Mouse (Mus musculus): ENCODE measurements around the gene Lamtor2. TPM values are rescaled to one million over a fixed set of nuclear protein-coding genes. Genes with fewer than 3 reads are reported as not detected.

Lamtor2 gene
- total RNA-seq, 2 experiments from 2014 or later: 142 to 148 TPM

DNA sequence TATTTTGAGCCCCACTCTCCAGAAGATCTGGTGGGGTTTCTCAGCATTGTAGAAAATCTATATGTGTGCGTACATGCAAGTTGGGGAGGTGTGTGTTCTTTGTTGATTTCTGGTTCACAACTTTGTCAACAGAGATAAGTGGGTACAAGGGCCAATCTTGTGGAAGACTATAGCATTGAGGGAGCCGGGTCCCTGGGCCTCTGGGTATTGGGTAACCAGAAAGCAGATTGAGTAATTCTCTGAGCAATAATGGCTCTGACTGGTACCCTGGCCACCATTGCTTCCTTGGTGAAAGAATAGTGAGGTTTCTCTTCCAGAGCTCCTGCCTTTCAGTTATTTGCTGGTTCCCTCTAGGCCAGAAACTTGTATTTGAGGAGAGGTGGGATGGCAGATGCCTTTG, 16.2 kb upstream of the Lamtor2 start:
- DNase-seq: no peak

DNA sequence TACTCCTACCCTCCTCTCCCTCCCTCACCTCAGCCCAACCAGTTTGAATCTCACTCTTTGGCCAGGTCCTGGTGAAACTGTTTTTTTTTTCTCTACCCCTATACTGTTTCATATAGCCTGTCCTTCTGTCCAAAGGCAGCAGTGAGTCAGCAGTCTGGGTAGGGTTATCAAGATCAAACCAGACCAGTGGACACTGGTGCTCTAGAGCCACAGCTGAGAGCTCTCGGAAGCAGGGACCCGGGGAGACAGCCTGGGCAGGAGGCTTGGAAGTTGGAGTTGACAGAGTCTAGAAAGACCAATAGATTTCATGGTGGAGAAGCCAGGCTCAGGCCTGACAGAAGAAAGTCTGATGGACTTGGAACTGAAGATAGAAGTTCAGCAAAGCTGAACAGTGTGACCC, 15.7 kb upstream of the Lamtor2 start:
- DNase-seq: peak; percentile 27 to 30

DNA sequence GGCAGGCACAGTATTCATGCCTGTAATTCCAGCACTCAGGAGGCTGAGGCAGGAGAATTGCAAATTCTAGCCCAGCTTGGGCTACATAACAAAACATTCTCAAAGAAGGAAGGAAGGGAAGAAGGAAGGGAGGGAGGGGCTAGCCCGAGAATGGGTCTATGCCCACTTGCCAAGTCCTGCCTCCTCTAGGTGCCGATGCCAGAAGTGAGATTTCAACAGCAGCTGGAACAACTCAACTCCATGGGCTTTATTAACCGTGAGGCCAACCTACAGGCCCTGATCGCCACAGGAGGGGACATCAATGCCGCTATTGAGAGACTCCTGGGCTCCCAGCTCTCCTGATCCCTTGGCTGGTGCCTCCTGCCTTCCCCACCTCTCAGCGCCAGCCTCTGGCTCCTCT, 15.0 kb upstream of the Lamtor2 start:
- DNase-seq: peak in 1 of 2 experiments; percentile 37

DNA sequence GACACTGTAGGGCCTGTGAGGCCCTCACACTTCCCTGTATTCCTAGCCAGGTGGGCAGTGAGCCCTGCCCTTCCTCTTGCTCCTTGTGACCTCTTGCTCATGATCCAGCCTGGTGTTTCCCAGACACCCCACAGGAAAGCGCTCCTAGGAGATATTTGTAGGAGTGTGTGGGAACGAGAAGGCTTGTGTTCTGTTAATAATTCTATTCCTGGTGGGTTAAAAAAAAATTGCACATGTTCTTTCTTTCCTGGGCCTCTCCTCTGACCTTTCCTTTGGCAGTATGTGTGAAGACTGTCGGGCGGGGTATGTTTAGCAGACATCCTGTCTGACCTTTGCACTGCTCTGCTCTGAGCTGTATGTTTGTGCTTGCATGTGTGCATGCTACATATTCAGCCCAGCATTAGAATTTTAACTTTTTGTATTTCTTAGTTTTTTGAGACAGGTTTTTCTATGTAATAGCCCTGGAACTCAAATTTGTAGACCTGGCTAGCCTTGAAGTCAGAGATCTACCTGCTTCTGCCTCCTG, 13.7 kb upstream of the Lamtor2 start:
- no peak for DNase-seq

DNA sequence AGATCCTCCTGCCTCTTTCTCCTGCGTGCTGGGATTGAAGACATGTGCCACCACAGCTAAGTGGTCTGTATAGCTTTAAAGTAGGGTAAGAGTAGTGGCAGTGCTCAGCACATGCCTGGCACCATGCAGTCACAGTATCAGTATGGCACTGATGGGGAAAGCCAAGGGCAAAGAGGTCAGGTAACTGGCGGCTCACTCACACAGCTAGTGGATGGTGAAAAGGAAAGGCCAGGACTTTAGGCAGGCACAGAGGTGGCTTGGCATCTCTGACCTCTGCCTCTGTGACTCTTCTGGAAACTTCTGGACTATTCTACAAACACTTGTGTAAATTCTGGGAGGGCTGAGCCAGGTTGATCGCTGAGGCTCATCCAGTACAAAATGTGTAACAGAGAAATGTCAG, 13.2 kb upstream of the Lamtor2 start:
- DNase-seq: no peak

DNA sequence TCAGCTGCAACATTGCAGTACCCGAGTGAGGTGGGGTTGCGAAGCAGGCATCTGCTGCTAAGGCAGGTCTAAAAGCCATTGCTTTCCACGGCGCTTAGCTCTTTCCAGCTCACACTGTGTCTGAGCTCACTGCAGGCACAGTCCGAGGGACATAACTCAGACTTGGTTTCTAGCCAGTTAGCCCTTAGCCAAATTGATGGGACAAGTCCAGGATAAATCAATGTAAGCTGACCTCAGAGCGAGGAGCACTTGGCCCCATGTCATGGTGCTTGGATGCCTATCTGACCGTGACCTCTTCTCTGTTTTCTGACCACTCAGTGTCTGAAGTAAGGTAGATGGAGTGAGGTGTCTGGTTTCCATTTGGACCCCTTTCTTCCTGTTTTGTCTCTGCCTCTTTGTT, 11.1 kb upstream of the Lamtor2 start:
- no peak for DNase-seq

DNA sequence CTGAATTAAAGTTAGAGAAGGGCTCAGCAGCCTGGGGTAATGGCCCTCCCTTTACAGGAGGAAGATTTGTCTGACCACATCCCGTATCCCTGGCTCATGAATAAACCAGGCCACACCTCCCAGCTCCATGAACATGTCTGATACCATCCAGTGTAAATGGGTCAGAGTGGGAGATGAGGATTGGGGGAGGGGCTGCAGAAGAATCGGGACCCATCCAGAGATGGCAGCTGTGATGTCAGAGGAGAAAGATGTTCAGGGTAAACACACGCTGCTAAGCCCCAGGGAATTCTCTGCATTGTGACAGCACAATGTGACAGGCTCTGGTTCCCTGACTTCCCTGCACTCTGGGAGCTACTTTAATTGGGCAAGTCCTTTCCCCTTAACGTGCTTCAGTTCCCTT, 10.6 kb upstream of the Lamtor2 start:
- no peak for DNase-seq

DNA sequence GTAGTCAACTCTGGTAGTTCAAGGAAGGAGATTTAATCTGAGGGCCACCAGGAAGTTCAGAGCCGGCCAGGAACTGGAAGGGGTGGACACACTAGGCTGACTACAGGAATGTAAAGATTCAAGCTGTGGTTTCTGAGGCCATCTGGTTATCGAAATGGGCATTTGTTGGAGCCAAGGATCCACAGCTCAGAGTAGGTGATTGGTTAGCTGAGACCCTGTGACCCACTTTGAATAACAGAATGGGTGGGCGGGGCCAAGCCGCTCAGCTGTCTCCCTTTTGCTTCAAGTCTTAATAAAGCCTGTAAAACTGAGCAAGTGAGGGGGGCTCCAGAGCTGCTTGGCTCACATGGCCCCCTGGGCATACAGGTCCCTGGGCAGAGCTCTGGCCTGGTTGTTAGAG, 9.1 kb upstream of the Lamtor2 start:
- no peak for DNase-seq

DNA sequence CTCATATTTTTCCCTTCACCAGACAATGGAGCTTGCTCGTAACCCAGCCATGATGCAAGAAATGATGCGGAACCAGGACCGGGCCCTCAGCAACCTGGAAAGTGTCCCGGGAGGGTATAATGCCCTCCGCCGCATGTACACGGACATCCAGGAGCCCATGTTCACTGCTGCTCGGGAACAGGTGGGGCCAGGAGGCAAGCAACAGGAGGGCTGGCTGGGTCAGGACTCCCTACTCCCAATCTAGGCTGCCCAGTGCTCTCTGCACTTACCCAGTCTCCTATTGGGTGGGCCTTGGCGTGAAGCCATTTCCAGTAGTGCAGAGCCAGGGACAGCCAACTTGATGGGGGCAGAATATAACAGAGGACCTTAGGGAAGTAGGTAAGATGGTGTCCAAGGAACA, 6.7 kb upstream of the Lamtor2 start:
- DNase-seq: no peak

DNA sequence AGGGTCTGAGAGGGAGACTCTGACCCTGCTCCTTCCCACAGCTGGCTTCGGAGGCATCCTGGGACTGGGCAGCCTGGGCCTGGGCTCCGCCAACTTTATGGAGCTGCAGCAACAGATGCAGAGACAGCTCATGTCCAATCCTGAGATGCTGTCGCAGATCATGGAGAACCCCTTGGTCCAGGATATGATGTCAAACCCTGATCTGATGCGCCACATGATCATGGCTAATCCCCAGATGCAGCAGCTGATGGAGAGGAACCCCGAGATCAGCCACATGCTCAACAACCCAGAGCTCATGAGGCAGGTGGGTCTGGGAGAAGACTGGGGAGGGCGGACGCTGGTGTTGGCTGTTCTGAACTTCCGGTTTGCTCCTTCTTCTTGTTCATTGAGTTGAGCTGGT, 3.7 kb upstream of the Lamtor2 start:
- DNase-seq: no peak

DNA sequence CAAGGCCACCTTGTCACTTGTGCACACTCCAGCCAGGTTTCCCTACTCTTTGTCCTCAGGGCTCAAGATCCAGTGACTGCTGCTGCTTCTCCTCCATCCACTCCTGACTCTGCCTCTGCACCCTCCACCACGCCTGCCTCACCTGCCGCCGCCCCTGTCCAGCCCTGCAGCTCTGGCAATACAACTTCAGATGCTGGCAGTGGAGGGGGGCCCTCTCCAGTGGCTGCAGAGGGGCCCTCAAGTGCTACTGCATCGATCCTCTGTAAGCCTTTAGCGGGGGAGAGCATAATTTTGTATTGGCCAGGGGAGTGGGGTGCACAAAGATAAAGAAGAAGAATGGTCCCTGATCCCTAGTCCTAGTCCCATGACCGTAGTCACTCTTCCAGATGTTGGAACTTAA, 2.9 kb upstream of the Lamtor2 start:
- DNase-seq: no peak

DNA sequence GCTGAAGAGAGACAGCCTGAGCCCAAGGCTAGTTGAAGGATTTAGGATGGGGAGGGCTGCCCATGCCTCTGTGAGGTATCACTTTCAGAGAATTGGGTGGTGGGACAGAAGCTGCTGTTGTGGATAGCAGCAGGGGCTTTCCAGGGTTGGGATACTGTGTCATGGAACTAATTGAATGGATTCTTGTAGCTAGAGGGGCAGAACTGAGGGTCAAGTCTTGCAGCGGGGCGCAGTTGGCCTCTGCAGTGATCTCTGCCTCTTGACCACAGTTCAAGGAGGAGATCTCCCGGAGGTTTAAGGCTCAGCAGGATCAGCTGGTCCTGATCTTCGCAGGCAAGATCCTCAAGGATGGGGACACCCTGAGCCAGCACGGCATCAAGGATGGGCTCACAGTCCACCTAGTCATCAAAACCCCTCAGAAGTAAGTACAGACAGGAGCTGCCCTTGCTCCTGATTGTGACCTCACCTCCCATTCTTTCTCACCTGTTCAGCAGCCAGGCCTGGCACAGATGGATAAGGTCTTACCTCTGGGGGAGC, 2.3 kb upstream of the Lamtor2 start:
- DNase-seq: no peak

DNA sequence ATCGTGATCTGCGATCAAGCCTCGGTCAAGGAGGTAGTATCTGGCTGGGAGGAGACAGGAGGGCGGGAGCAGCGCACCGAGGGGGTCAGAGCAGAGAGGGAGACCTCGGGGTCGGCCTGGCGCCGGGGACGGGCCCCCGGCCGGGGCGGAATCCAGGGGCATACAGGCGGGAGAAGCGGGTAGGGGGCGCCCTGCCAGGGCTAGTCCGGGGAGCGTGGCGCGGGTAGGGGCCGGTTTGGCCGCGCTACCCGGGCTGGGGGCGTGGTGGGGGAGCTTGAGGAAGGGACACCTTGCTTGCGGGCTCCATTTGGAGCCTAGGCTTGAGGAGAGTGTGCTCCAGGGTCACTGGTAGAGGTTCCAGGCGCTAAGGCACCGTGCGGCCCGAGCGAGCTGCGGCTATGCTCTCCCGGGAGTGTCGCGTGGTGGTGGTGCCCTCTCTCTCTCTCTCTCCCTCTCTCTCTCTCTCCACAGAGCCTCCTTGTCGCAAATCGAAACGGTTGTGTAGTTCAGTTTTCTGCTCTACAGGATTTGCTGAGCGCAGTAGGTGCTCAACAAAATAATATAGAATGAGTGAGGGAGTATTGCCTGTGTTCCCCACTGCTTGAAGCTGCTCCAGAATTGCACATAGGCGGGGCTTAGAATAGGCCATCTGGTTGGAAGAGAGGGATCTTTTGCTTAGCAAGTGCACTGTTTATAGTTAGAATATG, 1.2 kb upstream of the Lamtor2 start:
- DNase-seq: peak in 1 of 2 experiments; percentile 73

DNA sequence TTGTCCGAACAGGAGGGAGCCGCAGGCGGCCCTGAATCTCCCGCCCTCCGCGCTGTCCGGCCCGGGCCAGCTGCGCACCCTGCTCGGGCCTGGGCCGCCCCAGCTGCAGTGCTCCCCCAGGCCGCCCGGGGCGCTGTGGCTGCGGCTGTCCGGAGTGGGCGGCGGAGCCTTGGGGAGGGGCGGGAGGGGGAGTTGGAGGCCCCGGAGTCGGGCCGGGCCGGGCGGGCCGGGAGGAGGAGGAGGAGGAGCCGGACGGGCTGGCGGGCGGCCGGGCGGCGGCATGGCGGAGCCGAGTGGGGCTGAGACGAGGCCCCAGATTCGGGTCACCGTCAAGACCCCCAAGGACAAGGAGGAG, 628 bp upstream of the Lamtor2 start, which contains the start of gene Ubqln4:
Gene Ubqln4 (plus strand): TSS at position 234 of the 355 bp plus-strand sequence.
- DNase-seq: peak; percentile 96

DNA sequence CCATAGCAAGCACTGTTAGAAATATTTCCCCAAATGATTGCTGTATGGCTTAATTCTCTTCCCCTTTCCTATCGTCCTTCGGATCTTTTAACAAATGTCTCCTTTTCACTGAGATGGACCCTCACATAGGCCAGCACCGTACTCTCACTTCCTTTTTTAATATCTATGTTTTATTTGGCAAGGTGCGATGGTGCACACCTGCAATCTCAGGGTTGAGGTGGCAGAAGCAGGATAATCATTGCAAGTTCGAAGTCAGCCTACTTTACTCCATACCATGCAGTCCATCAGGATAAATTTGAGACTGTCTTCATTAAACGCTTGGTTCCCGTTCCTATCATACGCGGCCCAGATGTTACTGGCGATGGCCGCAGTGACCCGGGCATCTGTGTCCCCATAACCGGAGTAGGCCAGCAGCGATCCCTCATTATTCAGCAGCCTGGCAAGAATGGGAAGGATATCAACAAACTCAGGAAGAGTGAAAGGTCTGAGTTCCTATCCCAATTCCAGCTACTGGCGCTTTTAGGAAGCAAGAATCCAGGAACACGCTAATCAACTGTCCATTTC, 710 bp downstream of the Lamtor2 start:
- no peak for DNase-seq

DNA sequence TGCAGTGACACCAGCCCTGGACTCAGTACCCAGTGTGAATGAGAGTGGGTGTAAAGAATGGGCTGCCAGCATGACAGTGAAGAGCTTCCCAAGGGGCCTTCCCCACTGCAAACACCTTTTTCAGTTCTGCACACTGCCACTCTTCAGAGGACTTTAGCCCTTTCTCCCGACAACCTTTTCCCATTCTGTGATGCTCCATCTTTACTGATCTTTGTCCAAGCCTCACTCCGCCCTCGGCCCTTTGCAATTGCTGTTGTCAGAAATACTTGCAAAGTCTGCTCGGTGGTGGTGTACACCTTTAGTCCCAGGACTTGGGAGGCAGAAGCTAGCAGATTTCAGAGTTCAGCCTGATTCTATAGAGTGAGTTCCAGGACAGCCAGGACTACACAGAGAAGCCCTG, 1.3 kb downstream of the Lamtor2 start:
- DNase-seq: no peak

DNA sequence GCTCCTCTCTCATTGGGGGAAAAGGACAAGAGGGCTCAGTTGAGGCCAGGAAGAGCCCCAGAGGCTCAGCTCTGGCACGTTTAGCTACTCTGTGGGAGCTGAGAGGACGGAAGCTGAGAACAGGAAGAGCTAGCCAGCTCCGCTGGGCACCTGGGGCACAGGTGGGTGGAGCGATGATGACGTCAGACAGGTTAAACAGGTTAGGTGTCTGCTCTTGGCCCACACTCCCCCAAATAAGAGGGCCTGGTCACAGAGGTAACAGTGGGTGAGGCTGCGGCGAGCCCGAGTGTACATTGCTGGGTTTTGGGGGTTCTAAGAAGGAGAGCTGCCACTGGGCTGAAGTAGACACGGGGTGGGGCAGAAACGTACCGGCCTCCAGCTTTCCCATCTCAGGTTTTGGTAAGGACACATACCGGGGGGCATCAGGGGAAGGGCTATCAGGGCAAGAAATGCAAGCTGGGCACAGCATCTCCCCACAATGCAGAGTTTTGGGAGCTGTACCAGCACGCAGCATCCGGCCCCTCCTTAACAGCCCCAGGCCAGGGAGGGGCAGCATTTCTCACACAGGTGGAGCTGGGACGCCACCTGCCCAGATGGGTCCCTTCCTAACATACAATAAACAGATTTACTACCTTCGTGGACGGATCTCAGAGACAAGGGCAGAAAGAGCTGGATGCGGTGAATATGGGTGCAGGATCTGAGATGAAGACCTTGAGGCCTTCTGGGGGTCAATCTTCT, 4.5 kb downstream of the Lamtor2 start, which contains the start of gene Rab25:
Gene Rab25 (minus strand): TSS at position 121 of the 738 bp plus-strand sequence.
- DNase-seq: no peak

DNA sequence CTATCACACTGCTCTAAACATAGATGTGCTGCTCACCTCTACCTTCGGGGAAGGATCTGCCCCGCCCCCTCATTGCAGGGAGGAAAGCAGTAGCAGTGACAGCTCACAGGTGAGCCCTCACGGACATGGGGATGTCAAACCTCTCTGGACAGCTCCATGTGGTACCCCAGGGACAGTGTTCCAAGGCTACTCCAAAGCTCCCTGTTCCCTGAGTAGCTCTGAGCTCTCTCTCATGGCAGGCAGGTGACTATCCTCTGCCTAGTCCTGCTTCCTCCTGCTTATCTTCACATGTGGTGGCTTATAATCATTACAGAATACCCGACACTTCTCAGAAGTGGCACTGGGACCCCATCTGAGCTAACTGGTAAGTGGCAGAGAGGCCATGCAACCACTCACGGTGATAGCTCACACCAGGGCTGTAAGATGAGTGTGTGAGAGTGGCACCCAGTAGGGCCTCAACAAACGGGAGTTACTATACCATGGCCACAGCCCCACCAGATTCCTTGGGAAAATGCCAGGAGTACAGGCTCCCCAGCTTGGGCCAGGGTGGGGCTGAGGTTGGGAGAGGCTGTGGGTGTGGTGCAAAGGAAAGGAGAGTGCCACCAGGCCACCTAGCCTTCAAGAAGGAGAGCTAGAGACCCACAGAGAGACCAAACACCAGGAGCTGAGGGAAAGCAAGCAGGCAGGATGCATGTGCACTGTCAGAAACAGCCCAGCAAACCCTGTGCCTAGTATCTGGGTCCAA, 6.0 kb downstream of the Lamtor2 start:
- DNase-seq: no peak

DNA sequence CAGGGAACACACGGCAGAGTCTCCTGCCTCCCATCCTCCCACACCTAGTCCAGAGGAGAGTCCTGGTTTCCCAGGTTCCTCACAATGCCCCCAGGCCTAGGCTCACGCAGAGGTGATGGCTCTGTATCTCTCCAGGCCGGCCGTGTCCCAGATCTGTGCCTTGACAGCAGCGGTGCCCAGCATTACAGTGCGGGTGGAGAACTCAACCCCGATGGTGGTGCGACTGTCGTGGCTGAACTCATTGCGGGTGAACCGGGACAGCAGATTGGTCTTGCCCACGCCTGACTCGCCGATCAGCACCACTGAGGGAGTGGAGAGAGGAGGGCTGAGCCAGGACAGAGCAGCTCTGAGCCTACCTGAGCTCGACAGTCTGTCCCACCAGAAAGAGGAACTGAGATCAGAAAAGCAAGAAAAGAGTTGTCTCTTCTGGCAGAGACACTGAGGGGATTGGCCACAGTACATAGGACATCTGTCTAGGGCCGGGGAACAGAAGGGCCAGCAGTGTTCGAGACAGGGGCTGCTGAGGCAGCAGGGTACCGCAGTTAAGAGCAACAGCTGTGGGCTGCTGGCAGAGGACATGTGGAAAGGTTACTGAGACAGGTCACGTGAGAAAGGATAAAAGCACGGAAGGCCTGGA, 7.8 kb downstream of the Lamtor2 start:
- DNase-seq: no peak

DNA sequence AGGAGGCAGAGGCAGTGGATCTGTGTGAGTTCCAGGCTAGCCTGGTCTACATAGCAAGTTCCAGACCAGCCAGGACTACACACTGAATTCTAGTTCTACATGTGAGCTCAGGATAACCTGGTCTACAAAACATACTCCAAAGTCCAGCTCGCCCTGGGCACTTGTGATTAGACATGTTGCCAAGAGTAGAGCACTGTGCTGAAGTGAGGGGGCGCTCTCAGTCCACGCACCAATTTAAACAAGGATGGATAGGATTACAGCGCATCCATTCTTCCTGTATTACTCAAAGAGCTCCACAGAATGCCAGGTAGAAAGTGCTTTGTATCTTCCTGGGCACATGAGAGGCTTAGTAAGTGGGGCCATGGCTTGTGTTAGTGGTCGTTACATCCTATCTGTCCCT, 8.4 kb downstream of the Lamtor2 start:
- DNase-seq: peak; percentile 43 to 63

DNA sequence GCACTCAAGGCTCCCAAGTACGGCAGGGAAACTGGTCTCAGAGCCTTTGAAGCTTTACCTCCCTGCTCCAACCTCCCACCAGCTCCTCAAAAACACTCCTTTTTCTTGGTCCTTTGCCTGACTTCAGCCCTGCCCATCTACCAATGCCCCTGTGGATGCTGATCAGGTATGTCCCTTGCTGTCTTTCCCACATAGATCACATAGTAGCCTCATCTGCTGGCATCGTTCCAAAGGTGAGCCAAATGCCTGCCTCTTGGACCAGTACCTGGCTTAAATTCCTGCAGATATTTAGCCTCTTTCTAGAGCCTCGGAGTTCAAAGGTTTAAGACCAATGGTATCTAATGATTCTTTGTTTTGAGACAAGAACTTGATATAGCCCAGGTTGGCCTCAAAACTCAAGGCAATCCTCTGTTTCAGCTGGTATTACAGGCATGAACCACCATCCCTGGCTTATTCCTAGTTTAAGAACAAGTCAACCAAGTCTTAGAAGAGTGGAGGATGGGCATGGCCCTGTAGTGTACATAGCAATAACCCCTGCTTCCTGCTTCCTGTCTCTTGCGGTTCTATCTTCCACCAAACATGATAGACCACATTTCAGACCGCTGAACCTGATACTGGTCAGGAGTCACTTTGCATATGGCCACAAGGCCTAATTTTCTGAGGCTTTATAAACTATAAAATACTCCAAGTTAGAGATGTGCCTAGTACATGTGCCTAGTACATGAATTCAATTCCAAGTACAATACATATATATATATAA, 9.0 kb downstream of the Lamtor2 start:
- DNase-seq: no peak
